Mouse (Mus musculus) liver, embryonic 16.5 days (tissue): ENCODE results near the gene Tyw1. TPM values are rescaled to one million over a fixed set of nuclear protein-coding genes. Genes with fewer than 3 reads are reported as not detected.
A peak's percentile ranks its signal among the peaks of the same experiment; 100 is the strongest.

Source experiments
- ATAC-seq: fragments of 200-750 bp; cut with Nextera tagmentation; 2 replicates; pipeline ENCODE4 v1.8.0; 2017; ENCODE audit warnings: low read depth, mild to moderate bottlenecking, moderate number of reproducible peaks, moderate library complexity
- H3K27ac ChIP-seq: fragments of 300-500 bp; sonication (generic); 2 replicates; pipeline ENCODE4 v1.5.1; 2014; ENCODE audit warnings: mild to moderate bottlenecking, low read length
- H3K27me3 ChIP-seq: fragments of 300-500 bp; sonication (generic); 2 replicates; pipeline ENCODE4 v1.6.1; 2014; ENCODE audit warnings: low read depth, low read length, mixed read lengths; ENCODE audit not compliant: control insufficient read depth, insufficient read depth
- H3K36me3 ChIP-seq: fragments of 300-500 bp; sonication (generic); 2 replicates; pipeline ENCODE4 v1.6.1; 2014; ENCODE audit warnings: mild to moderate bottlenecking; ENCODE audit not compliant: control insufficient read depth, insufficient read depth
- H3K4me1 ChIP-seq: fragments of 300-500 bp; sonication (generic); 2 replicates; pipeline ENCODE4 v1.6.1; 2014; ENCODE audit warnings: low read depth, low read length, mixed read lengths; ENCODE audit not compliant: control insufficient read depth
- H3K4me2 ChIP-seq: fragments of 300-500 bp; sonication (generic); 2 replicates; pipeline ENCODE4 v1.6.1; 2014; ENCODE audit warnings: low read depth, low read length, mixed read lengths
- H3K4me3 ChIP-seq: fragments of 300-500 bp; sonication (generic); 2 replicates; pipeline ENCODE4 v1.5.1; 2014; ENCODE audit warnings: low read depth, mild to moderate bottlenecking, low read length
- H3K9ac ChIP-seq: fragments of 300-500 bp; sonication (generic); 2 replicates; pipeline ENCODE4 v1.6.1; 2014; ENCODE audit warnings: low read depth, low read length
- H3K9me3 ChIP-seq: fragments of 300-500 bp; sonication (generic); replicated peaks from 2 replicates; pipeline ENCODE4 v1.6.1; 2016; ENCODE audit warnings: low read length; ENCODE audit not compliant: control insufficient read depth
- WGBS: fragments of 180-500 bp; shearing (Covaris S2); extraction: QIAGEN DNeasy Blood & Tissue Kit; methylation state at CpG from one replicate; pipeline ENCODE4 v1.1.7; 2014; ENCODE audit not compliant: insufficient replicate concordance; 5-methylcytosine and 5-hydroxymethylcytosine counted together
- polyA plus RNA-seq: library from polyadenylated mRNA; unstranded; fragments of >200 nt; fragmentation: Nextera tagmentation; extraction: Ambion mirVana; gene quantifications from 2 replicates; pipeline ENCODE4 v1.2.1, GENCODE M21; 2015

Tyw1 gene
- polyA plus RNA-seq, 1 experiment from 2014 or later: 10.3 TPM

- Histone ChIP-seq H3K4me2 (no peak overlapping the region), H3K4me1 (no peaks in the 10 kb centered on the region), H3K36me3 (peaks cover 16% of the 10 kb centered on the region), H3K9me3 (no peaks in the 10 kb centered on the region), H3K4me3 (no peak overlapping the region), H3K9ac (no peak overlapping the region), H3K27me3 (no peaks in the 10 kb centered on the region), H3K27ac (no peak overlapping the region)
- ATAC-seq: no peak
- WGBS: 90% methylated on average over 6 of the region's 6 CpGs
Observed at GRCm38 (mm10) chr5:130273046-130273445, 17.6 kb downstream of the Tyw1 start.

GRCm38 (mm10) chr5:130275509-130275908 lies 20.1 kb downstream of the Tyw1 start:
- Histone ChIP-seq H3K27me3 (no peaks in the 10 kb centered on the region), H3K4me3 (no peak overlapping the region), H3K4me2 (no peak overlapping the region), H3K9me3 (no peaks in the 10 kb centered on the region), H3K36me3 (peaks cover 10% of the 10 kb centered on the region), H3K9ac (no peak overlapping the region), H3K4me1 (no peaks in the 10 kb centered on the region), H3K27ac (no peak overlapping the region)
- 51% methylated on average over 4 of the region's 4 CpGs for WGBS
- ATAC-seq: no peak

GRCm38 (mm10) chr5:130278011-130278472 lies 22.6 kb downstream of the Tyw1 start:
- WGBS: 30% methylated on average over 7 of the region's 7 CpGs
- peak; percentile 32 for ATAC-seq
- H3K4me1 ChIP-seq: no peaks in the 10 kb centered on the region
- no peaks in the 10 kb centered on the region for H3K27me3 ChIP-seq
- no peak overlapping the region for H3K4me3 ChIP-seq
- no peak overlapping the region for H3K9ac ChIP-seq
- H3K9me3 ChIP-seq: no peaks in the 10 kb centered on the region
- peaks cover 16% of the 10 kb centered on the region for H3K36me3 ChIP-seq
- H3K27ac ChIP-seq: no peak overlapping the region
- H3K4me2 ChIP-seq: no peak overlapping the region

GRCm38 (mm10) chr5:130283079-130283732 lies 27.8 kb downstream of the Tyw1 start:
- whole genome bisulfite sequencing: 71% methylated on average over 9 of the region's 9 CpGs
- no peak overlapping the region for H3K4me2 ChIP-seq
- H3K27ac ChIP-seq: no peak overlapping the region
- ATAC-seq: no peak
- no peaks in the 10 kb centered on the region for H3K4me1 ChIP-seq
- no peaks in the 10 kb centered on the region for H3K27me3 ChIP-seq
- H3K9ac ChIP-seq: no peak overlapping the region
- H3K9me3 ChIP-seq: no peaks in the 10 kb centered on the region
- no peak overlapping the region for H3K4me3 ChIP-seq
- H3K36me3 ChIP-seq: peaks cover 17% of the 10 kb centered on the region

GRCm38 (mm10) chr5:130288106-130288505 lies 32.7 kb downstream of the Tyw1 start:
- 79% methylated on average over 7 of the region's 7 CpGs for WGBS

GRCm38 (mm10) chr5:130290242-130290641 lies 34.8 kb downstream of the Tyw1 start:
- H3K4me1 ChIP-seq: no peaks in the 10 kb centered on the region
- no peak overlapping the region for H3K4me3 ChIP-seq
- no peak overlapping the region for H3K4me2 ChIP-seq
- H3K27ac ChIP-seq: no peak overlapping the region
- no peak for ATAC-seq
- H3K9ac ChIP-seq: no peak overlapping the region
- H3K27me3 ChIP-seq: no peaks in the 10 kb centered on the region
- H3K9me3 ChIP-seq: no peaks in the 10 kb centered on the region
- H3K36me3 ChIP-seq: peaks cover 6% of the 10 kb centered on the region; the same call in 1 of the 2 replicates
- WGBS: 85% methylated on average over 6 of the region's 6 CpGs

More at GRCm38 (mm10) chr5:130288106-130288505, 32.7 kb downstream of the Tyw1 start:
- H3K36me3 ChIP-seq: peaks cover 11% of the 10 kb centered on the region; the same call in 1 of the 2 replicates
- ATAC-seq: no peak
- H3K9me3 ChIP-seq: no peaks in the 10 kb centered on the region
- no peak overlapping the region for H3K9ac ChIP-seq
- H3K4me3 ChIP-seq: no peak overlapping the region
- H3K27me3 ChIP-seq: no peaks in the 10 kb centered on the region
- no peak overlapping the region for H3K27ac ChIP-seq
- no peak overlapping the region for H3K4me2 ChIP-seq
- H3K4me1 ChIP-seq: no peaks in the 10 kb centered on the region

GRCm38 (mm10) chr5:130290775-130291174 lies 35.4 kb downstream of the Tyw1 start:
- Histone ChIP-seq H3K27me3 (no peaks in the 10 kb centered on the region), H3K4me1 (no peaks in the 10 kb centered on the region), H3K27ac (no peak overlapping the region), H3K9me3 (no peaks in the 10 kb centered on the region), H3K36me3 (peaks cover 6% of the 10 kb centered on the region; the same call in 1 of the 2 replicates), H3K4me3 (no peak overlapping the region), H3K9ac (no peak overlapping the region), H3K4me2 (no peak overlapping the region)
- ATAC-seq: no peak
- 78% methylated on average over 12 of the region's 12 CpGs for WGBS

GRCm38 (mm10) chr5:130292976-130293375 lies 37.6 kb downstream of the Tyw1 start:
- Histone ChIP-seq H3K27me3 (no peaks in the 10 kb centered on the region), H3K36me3 (peaks cover 9% of the 10 kb centered on the region; the same call in 1 of the 2 replicates), H3K9ac (no peak overlapping the region), H3K27ac (no peak overlapping the region), H3K4me2 (no peak overlapping the region), H3K4me1 (no peaks in the 10 kb centered on the region), H3K4me3 (no peak overlapping the region), H3K9me3 (no peaks in the 10 kb centered on the region)
- WGBS: 79% methylated on average over 4 of the region's 4 CpGs
- ATAC-seq: no peak

- no peak overlapping the region for H3K4me2 ChIP-seq
- ATAC-seq: no peak
- H3K4me1 ChIP-seq: no peaks in the 10 kb centered on the region
- no peak overlapping the region for H3K4me3 ChIP-seq
- no peaks in the 10 kb centered on the region for H3K27me3 ChIP-seq
- H3K9me3 ChIP-seq: no peaks in the 10 kb centered on the region
- H3K9ac ChIP-seq: no peak overlapping the region
- peaks cover 9% of the 10 kb centered on the region; the same call in 1 of the 2 replicates for H3K36me3 ChIP-seq
- H3K27ac ChIP-seq: no peak overlapping the region
- 80% methylated on average over 5 of the region's 5 CpGs for WGBS
Observed at GRCm38 (mm10) chr5:130293941-130294340, 38.5 kb downstream of the Tyw1 start.
